Mouse (Mus musculus) neural tube, embryonic 13.5 days (tissue): ENCODE results near the gene Casp7. TPM values are rescaled to one million over a fixed set of nuclear protein-coding genes. Genes with fewer than 3 reads are reported as not detected.

Source experiments
- ATAC-seq: fragments of 200-750 bp; cut with Nextera tagmentation; 2 replicates; pipeline ENCODE4 v1.8.0; 2017; ENCODE audit warnings: low read depth, mild to moderate bottlenecking, moderate TSS enrichment, moderate library complexity
- H3K27ac ChIP-seq: fragments of 300-500 bp; sonication (generic); replicated peaks from 2 replicates; pipeline ENCODE4 v1.5.1; 2015; ENCODE audit warnings: moderate library complexity, mild to moderate bottlenecking, inconsistent platforms
- H3K27me3 ChIP-seq: fragments of 300-500 bp; sonication (generic); 2 replicates; pipeline ENCODE4 v1.6.1; 2015; ENCODE audit warnings: mild to moderate bottlenecking, inconsistent platforms
- H3K36me3 ChIP-seq: fragments of 300-500 bp; sonication (generic); 2 replicates; pipeline ENCODE4 v1.6.1; 2015; ENCODE audit warnings: mild to moderate bottlenecking, inconsistent platforms
- H3K4me1 ChIP-seq: fragments of 300-500 bp; sonication (generic); replicated peaks from 2 replicates; pipeline ENCODE4 v1.6.1; 2015; ENCODE audit warnings: inconsistent platforms
- H3K4me2 ChIP-seq: fragments of 300-500 bp; sonication (generic); 2 replicates; pipeline ENCODE4 v1.6.1; 2015; ENCODE audit warnings: inconsistent platforms, mild to moderate bottlenecking, moderate library complexity
- H3K4me3 ChIP-seq: fragments of 300-500 bp; sonication (generic); 2 replicates; pipeline ENCODE4 v1.5.1; 2015; ENCODE audit warnings: mild to moderate bottlenecking, inconsistent platforms
- H3K9ac ChIP-seq: fragments of 300-500 bp; sonication (generic); 2 replicates; pipeline ENCODE4 v1.6.1; 2015; ENCODE audit warnings: moderate library complexity, mild to moderate bottlenecking, inconsistent platforms
- H3K9me3 ChIP-seq: fragments of 300-500 bp; sonication (generic); 2 replicates; pipeline ENCODE4 v1.6.1; 2016; ENCODE audit warnings: inconsistent platforms
- WGBS: fragments of 180-500 bp; shearing (Covaris S2); methylation state at CpG from one replicate; pipeline ENCODE4 v1.1.7; 2015; 5-methylcytosine and 5-hydroxymethylcytosine counted together
- polyA plus RNA-seq: library from polyadenylated mRNA; unstranded; fragments of >200 nt; fragmentation: Nextera tagmentation; extraction: Ambion mirVana; gene quantifications from 2 replicates; pipeline ENCODE4 v1.2.1, GENCODE M21; 2015

Casp7 gene
- polyA plus RNA-seq, 1 experiment from 2014 or later: 13.8 TPM

DNA sequence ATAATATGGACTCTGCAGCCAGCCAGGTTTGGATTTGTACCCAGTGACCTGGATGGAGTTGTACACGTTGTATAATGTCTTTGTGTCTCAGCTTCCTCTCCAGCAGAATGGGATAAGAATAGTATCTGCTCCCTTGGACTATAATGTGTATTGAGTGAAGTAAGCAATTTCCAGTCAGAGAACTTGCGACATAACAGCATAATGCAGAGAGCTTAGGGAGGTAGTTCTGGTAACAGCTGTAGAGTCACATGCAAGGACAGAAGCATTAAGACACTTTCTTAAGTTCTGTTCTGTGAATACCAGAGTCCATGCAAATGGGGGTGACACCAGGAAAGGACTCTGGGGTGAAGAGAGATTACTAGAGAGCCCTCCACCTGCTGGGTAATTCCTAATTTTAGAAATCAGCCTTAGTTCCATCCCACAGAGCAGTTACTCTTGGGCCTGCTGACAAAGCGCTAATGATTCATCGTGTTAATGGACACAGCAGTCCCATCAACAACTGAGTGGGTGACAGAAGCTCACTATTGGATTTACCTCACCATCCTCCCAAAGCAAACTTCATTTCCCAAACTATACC is 9.1 kb upstream of the Casp7 start:
- H3K27me3 ChIP-seq: peaks cover 16% of the 10 kb centered on the region
- 84% methylated on average over 4 of the region's 4 CpGs for WGBS
- H3K4me3 ChIP-seq: no peak overlapping the region
- H3K9me3 ChIP-seq: no peaks in the 10 kb centered on the region
- H3K27ac ChIP-seq: no peak overlapping the region
- no peaks in the 10 kb centered on the region for H3K4me1 ChIP-seq
- ATAC-seq: no peak
- no peak overlapping the region for H3K4me2 ChIP-seq
- H3K9ac ChIP-seq: no peak overlapping the region
- H3K36me3 ChIP-seq: no peaks in the 10 kb centered on the region

DNA sequence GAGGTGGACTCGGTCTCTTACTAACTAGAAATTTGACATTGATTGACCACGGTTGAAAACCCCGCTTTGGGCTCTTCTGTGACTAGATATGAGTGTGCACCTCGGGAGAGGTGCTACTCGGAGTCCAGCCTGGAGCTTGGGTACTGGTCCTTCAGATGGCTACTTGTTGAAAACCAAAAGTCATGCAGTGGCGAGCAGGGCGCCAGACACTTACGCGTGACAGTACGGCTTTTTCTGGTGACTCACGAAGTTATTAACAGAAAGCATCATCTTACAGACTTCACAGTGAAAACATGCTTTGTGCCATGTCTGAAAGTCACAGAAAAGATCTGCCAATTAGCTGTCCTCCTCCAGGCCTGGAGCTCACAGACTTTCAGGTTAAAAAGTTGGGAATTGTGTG is 7.8 kb upstream of the Casp7 start:
- Histone ChIP-seq H3K9ac (no peak overlapping the region), H3K36me3 (no peaks in the 10 kb centered on the region), H3K9me3 (no peaks in the 10 kb centered on the region), H3K4me3 (no peak overlapping the region), H3K27me3 (peaks cover 28% of the 10 kb centered on the region), H3K4me1 (no peaks in the 10 kb centered on the region), H3K27ac (no peak overlapping the region), H3K4me2 (no peak overlapping the region)
- 94% methylated on average over 11 of the region's 11 CpGs for WGBS
- no peak for ATAC-seq

DNA sequence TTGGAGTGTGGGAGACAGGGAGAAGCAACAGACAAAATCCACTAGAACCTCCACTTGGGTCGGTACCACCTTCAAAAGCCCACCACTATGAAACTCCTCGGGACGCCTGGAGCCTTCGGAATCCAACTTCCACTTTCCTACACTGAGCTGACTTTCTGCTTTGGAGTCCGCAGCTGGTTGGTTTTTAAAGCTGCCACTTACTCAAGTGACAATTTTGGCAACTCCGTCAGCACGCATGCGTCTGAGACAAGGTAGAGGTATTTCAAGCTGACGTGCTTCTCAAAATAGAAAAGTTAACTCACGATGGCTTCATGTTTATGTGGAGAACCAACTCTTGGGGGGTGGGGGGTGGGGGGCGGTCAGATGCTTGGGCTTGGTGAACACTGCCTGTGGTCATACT is 7.0 kb upstream of the Casp7 start, which contains the start of gene Nrap:
TSS of gene Nrap (minus strand) at position 159 of the 400 bp plus-strand sequence.
- Histone ChIP-seq H3K9ac (no peak within 1 kb of the TSS), H3K4me3 (no peak within 1 kb of the TSS), H3K27me3 (peaks cover 35% of the 10 kb centered on the region), H3K27ac (no peak within 1 kb of the TSS), H3K9me3 (no peaks in the 10 kb centered on the region), H3K36me3 (no peaks in the 10 kb centered on the region), H3K4me1 (no peaks in the 10 kb centered on the region), H3K4me2 (no peak within 1 kb of the TSS)
- ATAC-seq: no peak
- WGBS: 89% methylated on average over 11 of the region's 11 CpGs

DNA sequence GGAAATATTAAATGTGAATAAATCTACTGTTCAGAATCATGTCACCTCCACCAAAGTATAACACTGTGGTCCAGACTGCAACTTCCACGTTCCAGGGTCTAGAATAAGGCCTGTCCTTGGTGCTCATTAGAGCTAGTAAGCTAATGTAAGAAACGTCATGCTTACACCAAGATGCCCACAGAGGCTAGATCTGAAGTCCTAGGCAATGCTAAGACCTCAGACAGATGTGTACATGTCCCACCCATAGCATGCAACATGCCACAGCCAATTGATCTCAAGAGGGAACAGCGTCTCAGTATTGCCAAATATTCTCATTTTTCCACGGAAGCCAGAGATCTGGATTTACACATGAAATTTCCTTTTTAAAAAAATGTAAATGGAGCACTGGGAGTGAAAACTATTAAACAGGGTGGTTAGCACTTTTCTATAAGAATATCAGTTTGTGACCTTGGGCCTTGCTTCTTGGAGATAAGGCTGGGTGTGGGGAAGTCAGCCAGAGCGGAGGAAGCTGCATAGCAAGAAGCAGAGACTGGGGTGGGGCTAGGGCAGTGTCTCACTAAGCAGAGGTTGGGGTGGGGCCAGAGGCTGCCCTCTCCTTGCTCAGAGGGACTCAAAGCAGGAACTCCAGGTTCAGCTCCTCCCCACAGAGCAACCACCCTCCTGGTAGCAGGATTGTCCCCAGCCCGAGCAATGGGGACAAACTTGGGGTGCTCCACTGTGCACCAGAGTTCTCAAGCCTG is 5.5 kb upstream of the Casp7 start:
- H3K9me3 ChIP-seq: no peaks in the 10 kb centered on the region
- H3K4me3 ChIP-seq: no peak overlapping the region
- H3K36me3 ChIP-seq: no peaks in the 10 kb centered on the region
- H3K27me3 ChIP-seq: peaks cover 51% of the 10 kb centered on the region
- H3K27ac ChIP-seq: no peak overlapping the region
- no peak overlapping the region for H3K4me2 ChIP-seq
- 85% methylated on average over 6 of the region's 6 CpGs for WGBS
- ATAC-seq: no peak
- peaks cover 5% of the 10 kb centered on the region for H3K4me1 ChIP-seq
- H3K9ac ChIP-seq: no peak overlapping the region

DNA sequence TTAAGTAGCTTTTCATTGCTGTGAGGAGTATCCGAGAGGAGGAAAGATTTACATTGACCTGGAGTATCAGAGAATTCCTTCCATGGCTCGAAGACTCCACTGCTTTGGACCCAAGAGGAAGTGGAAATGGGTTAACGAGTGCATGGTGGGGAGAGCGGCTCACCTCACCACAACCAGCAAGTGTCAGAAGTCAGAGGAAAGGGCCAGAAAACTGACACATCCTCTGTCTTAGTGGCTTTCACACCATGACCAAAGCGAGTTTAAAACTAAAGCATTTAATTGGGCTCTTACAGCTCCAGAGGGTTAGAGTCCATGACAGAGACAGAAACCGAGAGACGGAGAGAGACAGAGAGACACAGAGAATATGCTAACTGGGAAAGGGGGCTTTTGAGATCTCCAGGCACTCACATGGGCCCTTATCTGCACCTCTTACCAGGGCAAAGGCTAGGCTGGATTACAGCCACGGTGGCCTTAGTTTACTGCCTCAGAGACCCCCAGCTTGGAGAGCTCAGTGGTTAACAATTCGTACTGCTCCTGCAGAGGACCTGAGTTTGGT is 3.5 kb upstream of the Casp7 start:
- Histone ChIP-seq H3K9me3 (no peaks in the 10 kb centered on the region), H3K4me3 (no peak overlapping the region), H3K4me2 (no peak overlapping the region), H3K27ac (no peak overlapping the region), H3K9ac (no peak overlapping the region), H3K36me3 (no peaks in the 10 kb centered on the region), H3K27me3 (peaks cover 65% of the 10 kb centered on the region), H3K4me1 (peaks cover 22% of the 10 kb centered on the region)
- ATAC-seq: no peak
- WGBS: 85% methylated on average over 9 of the region's 9 CpGs

DNA sequence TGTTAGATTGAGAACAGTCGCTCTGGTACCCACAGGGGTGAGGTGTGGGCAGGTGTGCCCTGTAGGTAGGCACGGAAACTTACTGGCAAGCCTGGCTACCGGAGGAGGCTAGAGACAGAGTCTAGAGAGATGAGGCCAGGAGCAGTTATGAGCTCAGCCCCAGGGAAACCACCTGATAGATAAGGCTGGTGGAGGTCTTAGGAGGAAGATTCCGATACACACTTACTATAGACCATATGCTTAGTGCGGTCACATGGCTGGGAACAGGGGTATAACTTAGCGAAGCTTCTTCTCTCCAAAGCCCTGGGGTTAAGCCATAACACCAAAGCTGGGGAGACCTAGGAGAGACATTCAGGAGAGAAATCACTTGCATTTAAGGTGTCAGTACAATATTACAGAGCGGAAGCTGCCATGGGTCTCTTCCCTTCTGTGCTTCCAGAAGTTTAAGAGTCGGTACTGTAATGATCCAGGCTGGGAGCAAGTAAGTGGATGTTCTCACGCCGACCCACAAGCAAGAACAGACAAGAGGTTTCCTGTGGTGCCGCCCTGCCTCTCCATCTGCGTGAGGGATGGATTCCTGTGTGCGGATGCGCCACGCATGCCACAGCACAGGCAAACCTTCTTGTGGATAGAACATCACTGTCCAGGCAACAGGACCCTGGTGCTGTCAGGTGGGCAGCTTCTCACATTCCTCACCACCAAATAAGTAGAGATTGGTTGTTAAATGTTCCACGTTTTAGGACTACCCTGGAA is 1.6 kb upstream of the Casp7 start:
- Histone ChIP-seq H3K9ac (no peak overlapping the region), H3K9me3 (no peaks in the 10 kb centered on the region), H3K4me3 (no peak overlapping the region), H3K27ac (no peak overlapping the region), H3K4me1 (peaks cover 22% of the 10 kb centered on the region), H3K27me3 (peaks cover 84% of the 10 kb centered on the region), H3K4me2 (no peak overlapping the region), H3K36me3 (no peaks in the 10 kb centered on the region)
- 90% methylated on average over 16 of the region's 16 CpGs for WGBS
- no peak for ATAC-seq

- no peak overlapping the region for H3K27ac ChIP-seq
- H3K36me3 ChIP-seq: no peaks in the 10 kb centered on the region
- H3K4me3 ChIP-seq: peak overlapping the region; percentile 63
- H3K9ac ChIP-seq: peak overlapping the region; percentile 77
- 44% methylated on average over 12 of the region's 12 CpGs for WGBS
- no peak for ATAC-seq
- H3K9me3 ChIP-seq: no peaks in the 10 kb centered on the region
- H3K4me2 ChIP-seq: peak overlapping the region; percentile 96
- H3K4me1 ChIP-seq: peaks cover 22% of the 10 kb centered on the region
- peaks cover 85% of the 10 kb centered on the region for H3K27me3 ChIP-seq
Measured at GRCm38 (mm10) chr19:56396227-56396626, 702 bp upstream of the Casp7 start.

GRCm38 (mm10) chr19:56397663-56398527 is 966 bp downstream of the Casp7 start:
- H3K9me3 ChIP-seq: no peaks in the 10 kb centered on the region
- H3K27ac ChIP-seq: peak overlapping the region; percentile 25; the same call in 1 of the 2 replicates
- peak overlapping the region; percentile 63 for H3K4me3 ChIP-seq
- H3K9ac ChIP-seq: peak overlapping the region; percentile 77
- ATAC-seq: no peak
- WGBS: 60% methylated on average over 11 of the region's 11 CpGs
- peaks cover 22% of the 10 kb centered on the region for H3K4me1 ChIP-seq
- peaks cover 79% of the 10 kb centered on the region for H3K27me3 ChIP-seq
- no peaks in the 10 kb centered on the region for H3K36me3 ChIP-seq
- H3K4me2 ChIP-seq: peak overlapping the region; percentile 96

DNA sequence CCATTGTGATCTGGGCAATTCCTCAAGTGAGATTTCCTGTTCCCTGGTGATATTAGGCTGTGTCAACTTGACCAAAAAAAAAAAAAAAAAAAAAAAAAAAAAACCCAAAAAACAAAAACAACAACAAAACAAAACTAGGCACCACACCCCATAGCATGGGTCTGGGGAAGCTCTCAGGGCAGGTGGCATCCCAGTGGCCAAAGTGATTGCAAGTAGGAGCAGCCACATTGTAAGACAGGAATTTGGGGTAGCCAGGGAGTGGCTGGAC is 1.5 kb downstream of the Casp7 start:
- H3K4me1 ChIP-seq: peaks cover 22% of the 10 kb centered on the region
- ATAC-seq: no peak
- no peaks in the 10 kb centered on the region for H3K9me3 ChIP-seq
- no peaks in the 10 kb centered on the region for H3K36me3 ChIP-seq
- no peak overlapping the region for H3K4me2 ChIP-seq
- H3K27ac ChIP-seq: no peak overlapping the region
- no peak overlapping the region for H3K4me3 ChIP-seq
- peaks cover 74% of the 10 kb centered on the region for H3K27me3 ChIP-seq
- H3K9ac ChIP-seq: no peak overlapping the region

- Histone ChIP-seq H3K36me3 (no peaks in the 10 kb centered on the region), H3K9ac (no peak overlapping the region), H3K27me3 (peaks cover 74% of the 10 kb centered on the region), H3K4me3 (no peak overlapping the region), H3K4me2 (no peak overlapping the region), H3K27ac (no peak overlapping the region), H3K4me1 (peaks cover 22% of the 10 kb centered on the region), H3K9me3 (no peaks in the 10 kb centered on the region)
- ATAC-seq: no peak
- WGBS: 48% methylated on average over 14 of the region's 14 CpGs
Measured at GRCm38 (mm10) chr19:56400200-56400599, 3.3 kb downstream of the Casp7 start.

- Histone ChIP-seq H3K4me2 (no peak overlapping the region), H3K4me1 (peaks cover 13% of the 10 kb centered on the region), H3K4me3 (no peak overlapping the region), H3K27me3 (peaks cover 66% of the 10 kb centered on the region), H3K36me3 (no peaks in the 10 kb centered on the region), H3K9me3 (no peaks in the 10 kb centered on the region), H3K9ac (no peak overlapping the region), H3K27ac (no peak overlapping the region)
- 57% methylated on average over 6 of the region's 6 CpGs for WGBS
- peak; percentile 74 for ATAC-seq
Measured at GRCm38 (mm10) chr19:56401864-56402263, 4.9 kb downstream of the Casp7 start.
